Mouse (Mus musculus) R1 (cell line): Measurements from ENCODE around the gene Ppp1r13b.
A peak's percentile ranks its signal among the peaks of the same experiment; 100 is the strongest.

Experiments used
- DNase-seq: peaks from one replicate; pipeline ENCODE4 v3.0.0-alpha.2; 2018; ENCODE audit warnings: low read depth, low spot score

Gene Ppp1r13b

GRCm38 (mm10) chr12:111882852-111883251 lies 25.1 kb downstream of the Ppp1r13b start:
- no peak for DNase-seq

- no peak for DNase-seq
Measured at GRCm38 (mm10) chr12:111882022-111882421, 25.9 kb downstream of the Ppp1r13b start.

GRCm38 (mm10) chr12:111878213-111878612 lies 29.7 kb downstream of the Ppp1r13b start:
- DNase-seq: peak; percentile 85

GRCm38 (mm10) chr12:111875499-111875898 lies 32.4 kb downstream of the Ppp1r13b start:
- no peak for DNase-seq

GRCm38 (mm10) chr12:111874601-111875140 lies 33.2 kb downstream of the Ppp1r13b start:
- no peak for DNase-seq

- DNase-seq: no peak
Measured at GRCm38 (mm10) chr12:111872079-111872478, 35.8 kb downstream of the Ppp1r13b start.

GRCm38 (mm10) chr12:111870811-111871210 lies 37.1 kb downstream of the Ppp1r13b start:
- no peak for DNase-seq

- DNase-seq: no peak
Measured at GRCm38 (mm10) chr12:111869806-111870205, 38.1 kb downstream of the Ppp1r13b start.

GRCm38 (mm10) chr12:111864206-111864824 lies 43.6 kb downstream of the Ppp1r13b start:
- DNase-seq: no peak

GRCm38 (mm10) chr12:111855448-111855847 lies 52.5 kb downstream of the Ppp1r13b start:
- DNase-seq: no peak

- DNase-seq: no peak
Measured at GRCm38 (mm10) chr12:111853546-111853945, 54.4 kb downstream of the Ppp1r13b start.

GRCm38 (mm10) chr12:111853011-111853436 lies 54.9 kb downstream of the Ppp1r13b start:
- peak; percentile 37 for DNase-seq

- no peak for DNase-seq
Measured at GRCm38 (mm10) chr12:111851745-111852144, 56.2 kb downstream of the Ppp1r13b start.

GRCm38 (mm10) chr12:111851235-111851634 lies 56.7 kb downstream of the Ppp1r13b start:
- peak; percentile 72 for DNase-seq

GRCm38 (mm10) chr12:111848300-111848798 lies 59.6 kb downstream of the Ppp1r13b start:
- DNase-seq: peak; percentile 11

- no peak for DNase-seq
Measured at GRCm38 (mm10) chr12:111846815-111847214, 61.1 kb downstream of the Ppp1r13b start.

GRCm38 (mm10) chr12:111845953-111846352 lies 62.0 kb downstream of the Ppp1r13b start:
- DNase-seq: no peak

- DNase-seq: no peak
Measured at GRCm38 (mm10) chr12:111843470-111843869, 64.4 kb downstream of the Ppp1r13b start.

GRCm38 (mm10) chr12:111842565-111843433 lies 65.1 kb downstream of the Ppp1r13b start:
- no peak for DNase-seq

- DNase-seq: no peak
Measured at GRCm38 (mm10) chr12:111833457-111833856, 74.5 kb downstream of the Ppp1r13b start.

GRCm38 (mm10) chr12:111832643-111833042 lies 75.3 kb downstream of the Ppp1r13b start:
- no peak for DNase-seq

GRCm38 (mm10) chr12:111830375-111830774 lies 77.5 kb downstream of the Ppp1r13b start:
- no peak for DNase-seq
